Mouse (Mus musculus): ENCODE results near the gene Elp5. TPM values are rescaled to one million over a fixed set of nuclear protein-coding genes. Genes with fewer than 3 reads are reported as not detected.

Gene Elp5
- 10 to 100 TPM; 72.8 to 72.9 TPM for total RNA-seq (2021)
- long read RNA-seq, experiment 1, transcript Elp5-203 (7 exons, 1,259 nt): major isoform, 9 of 42 reads
- long read RNA-seq, experiment 1, transcript Elp5-201 (9 exons, 1,454 nt): minor isoform, 5 of 42 reads
- long read RNA-seq, experiment 1, partial matches to known transcripts: 21 of 42 reads
- long read RNA-seq, experiment 1, other reads (novel, unspliced or antisense): 7 of 42 reads
- long read RNA-seq, experiment 2, transcript Elp5-203 (7 exons, 1,259 nt): major isoform, 16 of 63 reads
- long read RNA-seq, experiment 2, partial matches to known transcripts: 26 of 63 reads
- long read RNA-seq, experiment 2, other reads (novel, unspliced or antisense): 17 of 63 reads

GRCm38 (mm10) chr11:69982225-69982624, at the start of gene Elp5:
Elp5 (minus strand) TSS chr11:69982517.
- DNase-seq (ENCODE audit: low spot score in 2 of 2): no peak
- no peak for TF ChIP-seq CTCF (conservative IDR thresholded peaks at IDR 0.05)
- H3K27ac ChIP-seq: peak within 1 kb of the TSS; percentile 100
- H3K4me3 ChIP-seq: peak within 1 kb of the TSS; percentile 98

- Histone ChIP-seq H3K27ac (no peak overlapping the region), H3K4me3 (no peak overlapping the region)
- DNase-seq (ENCODE audit: low spot score in 2 of 2): no peak
- TF ChIP-seq CTCF (conservative IDR thresholded peaks at IDR 0.05): no peak
These were observed 49.0 kb upstream of the Elp5 start for GRCm38 (mm10) chr11:70031321-70031670.

GRCm38 (mm10) chr11:70030651-70031320, 48.5 kb upstream of the Elp5 start:
- no peak for DNase-seq (ENCODE audit: low spot score in 2 of 2)
- no peak for TF ChIP-seq CTCF (conservative IDR thresholded peaks at IDR 0.05)
- H3K27ac ChIP-seq: peak overlapping the region; percentile 58; the same call in 1 of the 2 replicates
- no peak overlapping the region for H3K4me3 ChIP-seq

- Histone ChIP-seq H3K4me3 (peak overlapping the region; percentile 36), H3K27ac (peak overlapping the region; percentile 86)
- DNase-seq (ENCODE audit: low spot score in 2 of 2): no peak
- no peak for TF ChIP-seq CTCF (conservative IDR thresholded peaks at IDR 0.05)
These were observed 47.7 kb upstream of the Elp5 start for GRCm38 (mm10) chr11:70029829-70030550.

- DNase-seq (ENCODE audit: low spot score in 2 of 2): peak; percentile 80 to 93
- no peak for TF ChIP-seq CTCF (conservative IDR thresholded peaks at IDR 0.05)
- Histone ChIP-seq H3K27ac (peak overlapping the region; percentile 86), H3K4me3 (peak overlapping the region; percentile 36)
These were observed 46.9 kb upstream of the Elp5 start for GRCm38 (mm10) chr11:70029130-70029801.

- DNase-seq (ENCODE audit: low spot score in 2 of 2): no peak
- no peak for TF ChIP-seq CTCF (conservative IDR thresholded peaks at IDR 0.05)
- H3K4me3 ChIP-seq: peak overlapping the region; percentile 36
- H3K27ac ChIP-seq: peak overlapping the region; percentile 86
These were observed 46.2 kb upstream of the Elp5 start for GRCm38 (mm10) chr11:70028401-70029129.

- Histone ChIP-seq H3K4me3 (peak overlapping the region; percentile 46), H3K27ac (peak overlapping the region; percentile 86)
- TF ChIP-seq CTCF (conservative IDR thresholded peaks at IDR 0.05): no peak
- peak in 1 of 2 experiments; percentile 38 for DNase-seq (ENCODE audit: low spot score in 2 of 2)
These were observed 45.1 kb upstream of the Elp5 start for GRCm38 (mm10) chr11:70027397-70027796.

- no peak for DNase-seq (ENCODE audit: low spot score in 2 of 2)
- H3K4me3 ChIP-seq: peak overlapping the region; percentile 46
- peak overlapping the region; percentile 86 for H3K27ac ChIP-seq
- no peak for TF ChIP-seq CTCF (conservative IDR thresholded peaks at IDR 0.05)
These were observed 44.4 kb upstream of the Elp5 start for GRCm38 (mm10) chr11:70026689-70027088.

- H3K4me3 ChIP-seq: peak overlapping the region; percentile 58
- peak overlapping the region; percentile 86 for H3K27ac ChIP-seq
- TF ChIP-seq CTCF (conservative IDR thresholded peaks at IDR 0.05): no peak
- DNase-seq (ENCODE audit: low spot score in 2 of 2): no peak
These were observed 41.8 kb upstream of the Elp5 start for GRCm38 (mm10) chr11:70024151-70024514.

GRCm38 (mm10) chr11:70023481-70024150, 41.3 kb upstream of the Elp5 start:
- TF ChIP-seq CTCF (conservative IDR thresholded peaks at IDR 0.05): no peak
- DNase-seq (ENCODE audit: low spot score in 2 of 2): peak in 1 of 2 experiments; percentile 49
- Histone ChIP-seq H3K4me3 (peak overlapping the region; percentile 58), H3K27ac (peak overlapping the region; percentile 86)

GRCm38 (mm10) chr11:70021264-70022132, 39.2 kb upstream of the Elp5 start:
- Histone ChIP-seq H3K27ac (peak overlapping the region; percentile 96), H3K4me3 (peak overlapping the region; percentile 79)
- peak; percentile 97 to 98 for DNase-seq (ENCODE audit: low spot score in 2 of 2)
- TF ChIP-seq CTCF (conservative IDR thresholded peaks at IDR 0.05): no peak
